In genomic region chr17:35667334-35668065, GRCm38 (mm10) we compare ENCODE assay signal across 7 mouse cellular contexts. TPM values are rescaled to one million over a fixed set of nuclear protein-coding genes. Genes with fewer than 3 reads are reported as not detected.
DNase-seq lines count a peak whose midpoint lies in the region; ATAC-seq and TF ChIP-seq lines count a peak whose summit lies in the region.

TSS of gene Vars2 (minus strand) at chr17:35667592.

- TF ChIP-seq CTCF in intestine, postnatal 0 days (IDR thresholded peaks at IDR 0.05; ENCODE audit: low read depth) = peak; percentile 34
- TF ChIP-seq CTCF in small intestine, adult 2 months (IDR thresholded peaks at IDR 0.05; ENCODE audit: extremely low read depth, insufficient read length, insufficient replicate concordance, low read depth, low read length) = 0 out of 2 replicates have a peak, but pooled peaks have one; percentile 13

- peak within 1 kb of the TSS; percentile 74 for H3K27ac ChIP-seq in intestine, postnatal 0 days (ENCODE audit: low read depth, low read length)
- peak within 1 kb of the TSS; percentile 77 for H3K27ac ChIP-seq in midbrain, embryonic 12.5 days (replicated peaks)
- peak within 1 kb of the TSS; percentile 70 for H3K27ac ChIP-seq in small intestine, adult 2 months (ENCODE audit: insufficient read depth, low read depth, low read length)

- peak; percentile 65; the same call in 1 of the 2 replicates for TF ChIP-seq POLR2A in small intestine, adult 2 months (IDR thresholded peaks at IDR 0.05; ENCODE audit: low read depth, low read length)

- H3K9ac ChIP-seq in intestine, postnatal 0 days (ENCODE audit: low read depth, low read length) = peak within 1 kb of the TSS; percentile 64
- H3K9ac ChIP-seq in midbrain, embryonic 12.5 days (replicated peaks) = peak within 1 kb of the TSS; percentile 82

- peak within 1 kb of the TSS; percentile 96 for H3K4me2 ChIP-seq in intestine, postnatal 0 days (replicated peaks; ENCODE audit: low read depth)
- peak within 1 kb of the TSS; percentile 88 for H3K4me2 ChIP-seq in midbrain, embryonic 12.5 days (replicated peaks)

- H3K27me3 ChIP-seq in intestine, postnatal 0 days (replicated peaks; ENCODE audit: control insufficient read depth, insufficient read depth, low read length) = no peaks in the 10 kb centered on the region
- H3K27me3 ChIP-seq in midbrain, embryonic 12.5 days = no peaks in the 10 kb centered on the region
- no peaks in the 10 kb centered on the region for H3K27me3 ChIP-seq in small intestine, adult 2 months (ENCODE audit: control insufficient read depth, insufficient read depth, low read length)

- H3K4me3 ChIP-seq in intestine, postnatal 0 days (ENCODE audit: low read depth, low read length) = peak within 1 kb of the TSS; percentile 66
- H3K4me3 ChIP-seq in midbrain, embryonic 12.5 days = peak within 1 kb of the TSS; percentile 63
- H3K4me3 ChIP-seq in small intestine, adult 2 months (ENCODE audit: low read depth, low read length) = peak within 1 kb of the TSS; percentile 93

- peak; percentile 94 for DNase-seq in adrenal gland, adult 8-10 months
- peak; percentile 97 for DNase-seq in embryo, embryonic 9.5 days (ENCODE audit: extremely low spot score)
- peak; percentile 45 for DNase-seq in gonadal fat pad, adult 2 months (ENCODE audit: low read depth)
- peak; percentile 98 for DNase-seq in left cerebral cortex, postnatal 4 days

- H3K9me3 ChIP-seq in intestine, postnatal 0 days (ENCODE audit: control insufficient read depth) = no peaks in the 10 kb centered on the region
- H3K9me3 ChIP-seq in midbrain, embryonic 12.5 days = no peaks in the 10 kb centered on the region

- peaks cover 33% of the 10 kb centered on the region for H3K36me3 ChIP-seq in intestine, postnatal 0 days (ENCODE audit: control insufficient read depth, insufficient read depth)
- H3K36me3 ChIP-seq in midbrain, embryonic 12.5 days = peaks cover 20% of the 10 kb centered on the region
- peaks cover 8% of the 10 kb centered on the region for H3K36me3 ChIP-seq in small intestine, adult 2 months (ENCODE audit: control insufficient read depth, insufficient read depth, low read length)

- under 1% methylated on average over 61 of the region's 61 CpGs for WGBS in intestine, postnatal 0 days
- under 1% methylated on average over 61 of the region's 61 CpGs for WGBS in midbrain, embryonic 12.5 days
- under 1% methylated on average over 61 of the region's 61 CpGs for WGBS in small intestine, adult 2 months

- peaks cover 8% of the 10 kb centered on the region; the same call in 1 of the 2 replicates for H3K4me1 ChIP-seq in intestine, postnatal 0 days (replicated peaks; ENCODE audit: control insufficient read depth, insufficient read depth, low read length)
- H3K4me1 ChIP-seq in midbrain, embryonic 12.5 days = peaks cover 23% of the 10 kb centered on the region
- peaks cover 9% of the 10 kb centered on the region for H3K4me1 ChIP-seq in small intestine, adult 2 months (ENCODE audit: control insufficient read depth, insufficient read depth, insufficient read length, low read length)

- intact Hi-C loops in left cerebral cortex, postnatal 4 days (cut with DNase I) = no loop called here

- peak; percentile 80 for ATAC-seq in intestine, postnatal 0 days
- peak; percentile 86 for ATAC-seq in midbrain, embryonic 12.5 days (ENCODE audit: low FRiP score, low read depth)

RNA-seq across cellular contexts. Expression of gene Vars2, which starts in this region (rescaled TPM):
- 10 to 100 TPM; 30.9 to 60.3 (median 45.3) TPM for total RNA-seq in adrenal gland, adult 8-10 months (2022)
- 16.6 and 21.5 TPM in 2 replicates for polyA plus RNA-seq in gonadal fat pad, adult 2 months (2012; rRNA removed)
- 6.0 and 6.3 TPM in 2 replicates for polyA plus RNA-seq in intestine, postnatal 0 days (2015; fragmentation: Nextera tagmentation; extraction: Ambion mirVana)
- 10 to 100 TPM; 51.5 to 53.3 TPM for total RNA-seq in left cerebral cortex, postnatal 4 days (2021)
- 18.7 and 19.0 TPM in 2 replicates for polyA plus RNA-seq in midbrain, embryonic 12.5 days (2016; fragmentation: Nextera tagmentation; extraction: Ambion mirVana)
- polyA plus RNA-seq in small intestine, adult 2 months (2012; rRNA removed) = 18.2 and 26.5 TPM in 2 replicates

Comparison
In these comparisons a context has a peak if more than half of its experiments do, and no peak if none do; other contexts are left out.
1. Peak in every context shown above with its lines: DNase-seq, ATAC-seq, H3K4me3 ChIP-seq and H3K27ac ChIP-seq.
2. DNase-seq: peak in every context shown above with its lines; median percentile 98 in left cerebral cortex, postnatal 4 days; 97 in embryo, embryonic 9.5 days; 94 in adrenal gland, adult 8-10 months; 45 in gonadal fat pad, adult 2 months.